Mouse (Mus musculus) myocyte (in vitro differentiated cells): Measurements from ENCODE around the gene Drd3.

Experiments
- CEBPB ChIP-seq: IDR thresholded peaks from 2 replicates; pipeline ENCODE4 v1.6.1; 2011; ENCODE audit warnings: mild to moderate bottlenecking, moderate library complexity; ENCODE audit not compliant: poor library complexity, insufficient read depth, severe bottlenecking
- MAX ChIP-seq: IDR thresholded peaks from one replicate; pipeline ENCODE4 v1.6.1; 2011; ENCODE audit warnings: low read depth, mild to moderate bottlenecking, control low read depth
- MYOD1 ChIP-seq, 3 experiments: IDR thresholded peaks; one replicate each; pipeline ENCODE4 v1.6.1; 2011; ENCODE audit warnings: control low read depth in 2 of 3, low read depth in 2 of 3, mild to moderate bottlenecking in 2 of 3, moderate library complexity in 1 of 3; ENCODE audit not compliant: insufficient read length in 2 of 3, control insufficient read depth in 1 of 3
- POLR2A ChIP-seq: IDR thresholded peaks from one replicate; pipeline ENCODE4 v1.6.1; 2011; ENCODE audit warnings: low read depth, mild to moderate bottlenecking, control low read depth, moderate library complexity; ENCODE audit not compliant: insufficient read length
- REST ChIP-seq: IDR thresholded peaks from one replicate; pipeline ENCODE4 v1.6.1; 2011; ENCODE audit warnings: mild to moderate bottlenecking, control low read depth, moderate library complexity; ENCODE audit not compliant: insufficient read depth, insufficient read length
- USF1 ChIP-seq: IDR thresholded peaks from one replicate; pipeline ENCODE4 v1.6.1; 2011; ENCODE audit warnings: low read depth, mild to moderate bottlenecking, control low read depth, moderate library complexity

DNA sequence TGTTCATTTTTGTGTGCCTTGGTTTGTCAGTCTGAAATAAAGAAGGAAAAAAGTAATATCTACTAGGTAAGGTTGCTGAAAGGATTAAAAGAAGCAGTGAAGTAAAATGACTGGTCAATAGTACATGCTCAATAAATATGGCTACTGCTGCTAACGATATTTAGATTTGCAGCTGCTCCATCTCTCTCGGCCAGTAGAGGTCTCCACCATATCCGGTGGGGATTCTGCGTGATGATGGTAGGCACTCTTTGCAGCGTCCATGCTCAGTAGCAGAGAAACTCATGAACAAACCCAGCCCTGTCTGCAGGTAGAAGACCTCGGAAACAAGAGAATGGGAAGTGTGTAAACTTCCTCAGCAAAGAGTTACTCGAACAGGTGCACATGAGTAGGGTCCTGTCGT is 926 bp upstream of the Drd3 start:
- TF ChIP-seq MYOD1 (IDR thresholded peaks at IDR 0.05; ENCODE audit: control insufficient read depth in 1 of 3, insufficient read length in 2 of 3, low read depth in 2 of 3) (no peak), CEBPB (no peak), REST (no peak), USF1 (no peak), POLR2A (no peak), MAX (no peak)
